Mouse (Mus musculus) stomach, embryonic 16.5 days (tissue): ENCODE data around the gene Rplp0. TPM values are rescaled to one million over a fixed set of nuclear protein-coding genes. Genes with fewer than 3 reads are reported as not detected.
"Not testable (repeated sequence)": the region's sequence is repeated elsewhere in the genome, so short reads cannot be mapped to it uniquely, and the experiment has no call there.

Experiments
- ATAC-seq: fragments of 200-750 bp; cut with Nextera tagmentation; 2 replicates; pipeline ENCODE4 v1.8.0; 2017; ENCODE audit warnings: moderate number of reproducible peaks, moderate TSS enrichment; ENCODE audit not compliant: insufficient read depth, low FRiP score
- H3K27ac ChIP-seq: fragments of 300-500 bp; sonication (generic); 2 replicates; pipeline ENCODE4 v1.5.1; 2014; ENCODE audit warnings: low read length
- H3K27me3 ChIP-seq: fragments of 300-500 bp; sonication (generic); 2 replicates; pipeline ENCODE4 v1.6.1; 2014; ENCODE audit warnings: low read length, control low read depth, mixed read lengths; ENCODE audit not compliant: control insufficient read depth, insufficient read depth
- H3K36me3 ChIP-seq: fragments of 300-500 bp; sonication (generic); 2 replicates; pipeline ENCODE4 v1.6.1; 2014; ENCODE audit warnings: low read length; ENCODE audit not compliant: control insufficient read depth, insufficient read depth
- H3K4me1 ChIP-seq: fragments of 300-500 bp; sonication (generic); 2 replicates; pipeline ENCODE4 v1.6.1; 2014; ENCODE audit warnings: low read length, control low read depth, mixed read lengths; ENCODE audit not compliant: control insufficient read depth, insufficient read depth
- H3K4me2 ChIP-seq: fragments of 300-500 bp; sonication (generic); 2 replicates; pipeline ENCODE4 v1.6.1; 2014; ENCODE audit warnings: low read depth, low read length, mixed read lengths
- H3K4me3 ChIP-seq: fragments of 300-500 bp; sonication (generic); replicated peaks from 2 replicates; pipeline ENCODE4 v1.5.1; 2014; ENCODE audit warnings: mild to moderate bottlenecking, low read length
- H3K9ac ChIP-seq: fragments of 300-500 bp; sonication (generic); 2 replicates; pipeline ENCODE4 v1.6.1; 2014; ENCODE audit warnings: low read length
- H3K9me3 ChIP-seq: fragments of 300-500 bp; sonication (generic); replicated peaks from 2 replicates; pipeline ENCODE4 v1.6.1; 2016; ENCODE audit warnings: low read length, control low read depth; ENCODE audit not compliant: control insufficient read depth
- WGBS: fragments of 180-500 bp; shearing (Covaris S2); extraction: QIAGEN DNeasy Blood & Tissue Kit; methylation state at CpG from one replicate; pipeline ENCODE4 v1.1.7; 2014; 5-methylcytosine and 5-hydroxymethylcytosine counted together
- polyA plus RNA-seq: library from polyadenylated mRNA; unstranded; fragments of >200 nt; fragmentation: Nextera tagmentation; extraction: Ambion mirVana; gene quantifications from 2 replicates; pipeline ENCODE4 v1.2.1, GENCODE M21; 2015

The Rplp0 gene
- polyA plus RNA-seq, 1 experiment from 2014 or later = 1,538 TPM

DNA sequence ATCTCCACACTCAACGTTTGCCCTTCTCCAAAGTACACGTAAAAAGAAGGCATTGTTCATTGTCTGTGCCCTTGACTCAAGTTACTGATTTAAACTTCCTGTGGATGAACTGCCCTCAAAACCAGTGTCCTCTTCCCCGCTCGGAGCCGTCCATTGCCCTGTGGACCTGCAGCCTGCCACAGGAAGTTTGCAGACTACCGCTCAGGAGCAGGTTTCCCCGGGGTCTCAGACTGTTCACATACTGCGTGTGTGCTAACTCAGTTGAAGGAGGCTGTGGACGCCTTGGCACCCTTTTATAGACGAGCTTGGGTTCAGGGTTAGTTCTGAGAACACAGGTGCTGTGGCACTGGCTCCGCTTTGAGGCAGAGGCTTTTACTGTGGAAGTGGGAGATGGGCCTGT is 10.0 kb downstream of the Rplp0 start:
- H3K4me2 ChIP-seq = no peak overlapping the region
- H3K27me3 ChIP-seq = no peaks in the 10 kb centered on the region
- 67% methylated on average over 11 of the region's 11 CpGs for WGBS
- H3K36me3 ChIP-seq = 0 out of 2 replicates have a peak, but pooled peaks cover 9% of the 10 kb centered on the region
- peak overlapping the region; percentile 36; the same call in 1 of the 2 replicates for H3K9ac ChIP-seq
- no peaks in the 10 kb centered on the region for H3K9me3 ChIP-seq
- H3K27ac ChIP-seq = no peak overlapping the region
- no peak for ATAC-seq
- H3K4me3 ChIP-seq = no peak overlapping the region
- H3K4me1 ChIP-seq = peaks cover 16% of the 10 kb centered on the region

DNA sequence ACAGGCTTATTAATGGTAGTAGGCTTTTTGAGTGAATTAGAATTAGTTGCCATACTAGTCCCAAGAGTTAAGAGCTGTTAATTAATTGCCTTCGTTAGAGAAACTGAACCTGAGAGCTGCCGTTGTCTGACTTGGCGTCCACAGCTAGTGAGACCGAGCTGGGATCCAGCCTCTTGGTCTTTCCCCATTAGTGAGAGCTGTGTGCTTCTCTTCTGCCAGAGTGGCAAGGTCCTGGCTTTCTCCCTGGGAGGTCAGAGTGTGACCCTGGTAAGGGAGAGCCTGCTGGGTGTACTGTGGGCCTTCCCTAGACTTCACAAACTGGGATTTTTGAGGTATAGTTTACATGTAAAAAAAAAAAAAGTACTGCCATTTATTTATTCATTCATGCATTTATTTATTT is 10.5 kb downstream of the Rplp0 start:
- 0 out of 2 replicates have a peak, but pooled peaks cover 10% of the 10 kb centered on the region for H3K36me3 ChIP-seq
- ATAC-seq = no peak
- no peak overlapping the region for H3K4me3 ChIP-seq
- H3K4me1 ChIP-seq = peaks cover 12% of the 10 kb centered on the region
- 90% methylated on average over 4 of the region's 4 CpGs for WGBS
- no peak overlapping the region for H3K4me2 ChIP-seq
- no peak overlapping the region for H3K9ac ChIP-seq
- H3K27me3 ChIP-seq = no peaks in the 10 kb centered on the region
- H3K27ac ChIP-seq = no peak overlapping the region
- no peaks in the 10 kb centered on the region for H3K9me3 ChIP-seq

DNA sequence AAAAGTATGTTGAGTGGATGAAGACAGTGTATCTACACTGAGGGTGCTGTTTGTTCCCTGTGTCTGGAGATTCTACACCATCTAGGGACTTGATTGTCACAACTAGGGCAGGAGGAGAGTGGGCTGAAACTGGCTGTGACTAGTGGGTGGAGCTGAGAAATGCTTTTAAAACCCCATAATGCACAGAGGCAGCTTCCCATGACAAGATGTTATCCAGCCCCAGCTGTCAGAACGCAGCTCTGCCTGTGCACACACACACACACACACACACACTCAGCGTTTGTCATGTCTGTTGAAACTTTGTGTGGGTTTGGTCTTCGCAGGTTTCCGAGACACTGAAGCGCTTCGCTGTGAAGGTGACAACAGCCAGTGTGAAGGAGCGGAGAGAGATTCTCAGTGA is 11.8 kb downstream of the Rplp0 start:
- Histone ChIP-seq H3K9ac (no peak overlapping the region), H3K4me1 (peaks cover 5% of the 10 kb centered on the region), H3K27ac (no peak overlapping the region), H3K9me3 (no peaks in the 10 kb centered on the region), H3K27me3 (no peaks in the 10 kb centered on the region), H3K4me3 (no peak overlapping the region), H3K4me2 (no peak overlapping the region), H3K36me3 (peaks cover 19% of the 10 kb centered on the region; the same call in 1 of the 2 replicates)
- WGBS = 88% methylated on average over 7 of the region's 7 CpGs
- ATAC-seq = no peak

DNA sequence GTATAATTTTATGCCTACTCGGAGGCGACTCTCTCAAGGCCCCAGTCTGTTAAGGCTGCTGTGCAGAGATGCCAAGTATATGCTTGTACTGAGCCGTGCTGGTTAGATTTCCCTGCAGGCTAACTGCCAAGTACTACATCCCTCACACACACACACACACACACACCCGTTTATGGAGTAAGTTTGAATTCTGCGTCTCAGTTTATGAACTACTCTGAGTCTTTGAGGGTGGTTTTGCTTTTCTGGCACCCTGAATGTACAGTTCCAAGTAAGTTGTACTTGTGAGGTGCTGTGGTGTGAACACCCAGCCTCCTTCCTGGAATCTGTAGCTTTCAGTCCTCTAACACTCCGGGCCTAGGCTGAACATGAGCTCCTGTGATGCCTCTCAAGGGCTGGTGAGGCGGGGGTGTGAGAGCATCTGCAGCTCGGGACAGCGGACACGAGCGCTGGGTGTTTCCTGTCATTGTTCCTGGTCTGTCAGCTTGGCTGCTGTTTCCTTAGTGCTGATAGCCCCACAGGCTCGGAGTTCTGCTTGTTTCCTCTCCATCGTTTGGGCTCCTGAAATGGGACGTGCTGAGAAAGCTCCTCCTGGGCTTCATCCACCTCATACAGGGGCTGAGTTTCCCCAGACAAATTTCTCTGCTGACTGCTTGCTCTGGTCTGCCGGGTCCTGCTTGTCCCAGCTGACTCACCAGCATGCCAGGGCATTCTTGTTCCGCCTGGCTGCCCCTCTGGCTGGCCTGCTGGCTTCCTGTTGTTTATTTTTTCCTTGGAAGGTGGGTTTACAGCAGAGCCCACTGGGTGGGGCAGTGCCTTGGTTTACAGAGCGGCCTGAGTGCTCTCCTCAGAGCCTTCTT is 13.6 kb downstream of the Rplp0 start:
- H3K4me2 ChIP-seq = no peak overlapping the region
- H3K4me3 ChIP-seq = no peak overlapping the region
- 55% methylated on average over 17 of the region's 17 CpGs for WGBS
- peak overlapping the region; percentile 60 for H3K27ac ChIP-seq
- 0 out of 2 replicates have a peak overlapping the region, but pooled peaks have one; percentile 15 for H3K9ac ChIP-seq
- no peaks in the 10 kb centered on the region for H3K9me3 ChIP-seq
- ATAC-seq = peak; percentile 16; the same call in 1 of the 2 replicates
- peaks cover 20% of the 10 kb centered on the region for H3K36me3 ChIP-seq
- 0 out of 2 replicates have a peak, but pooled peaks cover 2% of the 10 kb centered on the region for H3K4me1 ChIP-seq
- no peaks in the 10 kb centered on the region for H3K27me3 ChIP-seq

DNA sequence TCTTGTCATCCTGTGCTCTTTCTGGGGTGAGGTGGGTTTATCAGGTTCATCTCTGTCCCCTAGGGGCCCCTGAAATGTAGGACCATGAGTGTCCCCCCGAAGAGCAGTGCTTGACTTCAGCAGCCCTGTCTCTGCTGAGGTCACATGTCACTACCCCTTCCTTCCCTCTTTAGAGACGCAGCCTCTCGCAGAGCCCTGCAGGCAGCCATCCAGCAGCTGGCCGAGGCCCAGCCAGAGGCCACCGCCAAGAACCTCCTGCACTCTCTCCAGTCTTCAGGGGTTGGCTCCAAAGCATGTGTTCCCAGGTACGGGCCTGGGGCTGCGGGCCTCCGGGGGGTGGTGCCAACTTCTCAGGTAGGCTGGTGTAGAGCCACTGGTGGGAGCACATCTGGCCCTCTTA is 15.7 kb downstream of the Rplp0 start:
- no peaks in the 10 kb centered on the region for H3K9me3 ChIP-seq
- no peak overlapping the region for H3K27ac ChIP-seq
- H3K4me2 ChIP-seq = no peak overlapping the region
- no peaks in the 10 kb centered on the region for H3K27me3 ChIP-seq
- no peak overlapping the region for H3K4me3 ChIP-seq
- no peak for ATAC-seq
- 0 out of 2 replicates have a peak, but pooled peaks cover 2% of the 10 kb centered on the region for H3K4me1 ChIP-seq
- peaks cover 27% of the 10 kb centered on the region for H3K36me3 ChIP-seq
- H3K9ac ChIP-seq = no peak overlapping the region
- 87% methylated on average over 8 of the region's 8 CpGs for WGBS

DNA sequence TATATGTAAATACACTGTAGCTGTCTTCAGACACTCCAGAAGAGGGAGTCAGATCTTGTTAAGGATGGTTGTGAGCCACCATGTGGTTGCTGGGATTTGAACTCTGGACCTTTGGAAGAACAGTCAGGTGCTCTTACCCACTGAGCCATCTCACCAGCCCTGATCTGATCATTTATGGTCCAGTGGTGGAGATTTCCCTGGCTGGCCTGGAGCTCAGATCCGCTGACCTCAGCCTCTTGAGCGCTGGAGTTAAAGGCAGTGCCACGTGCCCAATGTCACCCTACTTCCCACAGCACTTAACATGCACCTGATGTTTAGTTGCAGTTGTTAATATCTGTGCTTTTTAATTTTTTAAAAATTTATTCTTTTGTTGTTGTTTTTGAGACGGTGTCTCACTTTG is 18.4 kb downstream of the Rplp0 start:
- not testable (repeated sequence) for H3K4me2 ChIP-seq, H3K4me1 ChIP-seq, H3K9ac ChIP-seq, H3K4me3 ChIP-seq, H3K27ac ChIP-seq, H3K9me3 ChIP-seq, ATAC-seq, H3K27me3 ChIP-seq
- H3K36me3 ChIP-seq = peaks cover 48% of the 10 kb centered on the region
- 94% methylated on average over 4 of the region's 4 CpGs for WGBS

DNA sequence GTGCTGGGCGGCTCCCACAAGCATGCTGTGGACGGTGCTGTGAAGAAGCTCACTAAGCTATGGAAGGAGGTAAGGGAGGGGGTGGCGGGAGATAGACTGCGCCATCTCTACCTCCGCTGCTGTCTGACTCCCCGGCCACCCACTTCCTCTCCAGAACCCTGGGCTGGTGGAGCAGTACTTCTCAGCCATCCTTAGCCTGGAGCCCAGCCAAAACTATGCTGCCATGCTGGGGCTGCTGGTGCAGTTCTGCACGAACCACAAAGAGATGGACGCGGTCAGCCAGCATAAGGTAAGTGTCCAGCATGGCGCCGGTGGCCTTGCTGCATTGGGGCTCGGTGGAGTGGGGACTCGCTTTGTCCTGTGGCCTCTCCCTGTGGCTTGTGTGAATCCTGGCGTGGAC is 19.7 kb downstream of the Rplp0 start:
- H3K9me3 ChIP-seq = peaks cover 10% of the 10 kb centered on the region
- no peak overlapping the region for H3K4me2 ChIP-seq
- no peak overlapping the region for H3K9ac ChIP-seq
- no peak overlapping the region for H3K4me3 ChIP-seq
- peaks cover 56% of the 10 kb centered on the region for H3K36me3 ChIP-seq
- no peak overlapping the region for H3K27ac ChIP-seq
- no peaks in the 10 kb centered on the region for H3K4me1 ChIP-seq
- H3K27me3 ChIP-seq = no peaks in the 10 kb centered on the region
- no peak for ATAC-seq
- 92% methylated on average over 14 of the region's 14 CpGs for WGBS

DNA sequence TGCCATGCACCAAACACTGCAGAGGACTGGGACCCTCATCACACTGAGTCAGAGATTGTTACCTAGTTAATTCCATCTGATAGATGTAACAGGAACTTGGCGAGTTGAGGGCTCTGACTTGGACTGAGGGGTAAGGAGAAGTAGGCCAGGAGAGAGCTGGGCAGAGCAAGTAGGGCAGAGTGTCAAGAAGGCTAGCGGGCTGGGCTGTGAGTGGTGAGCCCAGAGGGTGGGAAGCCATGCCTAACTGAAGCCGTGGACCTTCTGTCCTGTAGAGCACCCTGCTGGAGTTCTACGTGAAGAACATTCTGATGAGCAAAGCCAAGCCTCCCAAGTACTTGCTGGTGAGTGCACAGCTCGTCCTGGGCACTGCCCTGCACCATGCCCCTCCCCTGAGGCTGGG is 20.1 kb downstream of the Rplp0 start:
- no peak overlapping the region for H3K27ac ChIP-seq
- ATAC-seq = no peak
- H3K27me3 ChIP-seq = no peaks in the 10 kb centered on the region
- H3K4me1 ChIP-seq = no peaks in the 10 kb centered on the region
- peaks cover 10% of the 10 kb centered on the region for H3K9me3 ChIP-seq
- no peak overlapping the region for H3K4me3 ChIP-seq
- H3K4me2 ChIP-seq = no peak overlapping the region
- 86% methylated on average over 5 of the region's 5 CpGs for WGBS
- no peak overlapping the region for H3K9ac ChIP-seq
- H3K36me3 ChIP-seq = peaks cover 56% of the 10 kb centered on the region

DNA sequence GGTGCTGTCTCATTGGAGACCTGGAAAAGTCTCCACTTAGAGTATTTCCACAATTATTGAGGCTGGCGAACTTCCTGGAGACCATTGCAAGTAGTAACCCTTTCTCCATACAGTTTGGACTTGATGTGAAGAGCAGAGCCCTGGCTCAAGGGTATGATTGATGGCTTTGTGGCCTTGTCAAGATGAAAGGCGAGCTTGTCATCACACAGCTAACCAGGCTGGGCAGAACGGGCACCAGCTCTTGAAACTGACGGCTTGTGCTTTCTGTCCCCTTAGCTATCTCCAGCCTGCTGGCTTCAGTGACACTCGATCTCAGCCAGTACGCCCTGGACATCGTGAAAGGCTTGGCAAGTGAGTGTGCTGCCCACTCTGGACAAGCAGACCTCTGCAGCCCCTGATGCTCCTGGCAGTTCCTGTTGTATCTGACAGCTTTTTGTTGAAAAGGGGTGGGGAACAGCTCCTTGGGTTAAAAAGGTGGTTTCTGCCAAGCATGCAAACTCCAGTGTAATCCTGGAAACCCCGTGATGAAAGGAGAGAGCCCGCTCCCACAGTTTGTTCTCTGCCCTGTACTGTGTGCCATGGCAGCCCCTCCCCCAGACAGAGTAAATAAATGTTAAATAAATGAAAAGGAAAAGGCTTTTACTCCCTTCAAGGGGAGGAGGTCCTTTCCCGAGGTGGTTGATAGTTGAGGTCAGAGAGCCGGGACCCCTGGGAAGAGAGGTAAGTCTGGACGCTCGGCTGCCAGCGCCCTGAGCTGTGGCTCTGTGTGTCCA is 21.1 kb downstream of the Rplp0 start:
- no peak for ATAC-seq

More for the DNA sequence above, 21.1 kb downstream of the Rplp0 start:
- WGBS = 73% methylated on average over 14 of the region's 14 CpGs
- H3K27me3 ChIP-seq = no peaks in the 10 kb centered on the region
- no peaks in the 10 kb centered on the region for H3K4me1 ChIP-seq
- H3K4me3 ChIP-seq = no peak overlapping the region
- H3K9me3 ChIP-seq = peaks cover 10% of the 10 kb centered on the region
- no peak overlapping the region for H3K27ac ChIP-seq
- no peak overlapping the region for H3K4me2 ChIP-seq
- no peak overlapping the region for H3K9ac ChIP-seq
- H3K36me3 ChIP-seq = peaks cover 50% of the 10 kb centered on the region
